Mouse (Mus musculus): ENCODE results near the gene Abi3. TPM values are rescaled to one million over a fixed set of nuclear protein-coding genes. Genes with fewer than 3 reads are reported as not detected.

Abi3 gene
- polyA plus RNA-seq, 1 experiment from 2014 or later: 3.5 TPM

GRCm38 (mm10) chr11:95857716-95858527 lies 15.6 kb upstream of the Abi3 start:
- H3K9me3 ChIP-seq (replicated peaks): peaks cover 8% of the 10 kb centered on the region; the same call in 1 of the 2 replicates
- peaks cover 22% of the 10 kb centered on the region for H3K4me1 ChIP-seq
- H3K27me3 ChIP-seq (ENCODE audit: low read depth, poor library complexity, severe bottlenecking): no peaks in the 10 kb centered on the region
- DNase-seq (ENCODE audit: low spot score): no peak
- 24% methylated on average over 21 of the region's 21 CpGs for WGBS
- H3K4me3 ChIP-seq: peak overlapping the region; percentile 70
- no peaks in the 10 kb centered on the region for H3K36me3 ChIP-seq
- H3K27ac ChIP-seq (replicated peaks): peak overlapping the region; percentile 87

DNA sequence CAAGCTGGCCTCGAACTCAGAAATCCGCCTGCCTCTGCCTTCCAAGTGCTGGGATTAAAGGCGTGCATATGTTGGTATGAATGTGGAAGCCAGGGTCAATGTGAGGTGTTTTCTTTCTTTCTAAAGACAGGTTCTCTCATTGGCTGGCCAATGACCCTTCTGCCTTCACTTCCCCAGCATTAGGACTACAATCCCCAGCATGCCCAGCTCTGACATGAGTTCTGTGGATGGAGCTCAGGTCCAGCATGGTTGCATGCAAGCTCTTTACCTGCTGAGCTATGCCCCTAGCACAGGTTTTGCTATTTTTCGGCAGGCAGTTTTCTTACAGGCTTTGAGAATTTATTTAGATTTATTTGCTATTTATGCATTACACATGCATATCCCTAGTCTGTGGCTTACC lies 15.0 kb upstream of the Abi3 start:
- Histone ChIP-seq H3K4me3 (peak overlapping the region; percentile 70; the same call in 1 of the 2 replicates), H3K4me1 (peaks cover 22% of the 10 kb centered on the region), H3K27me3 (ENCODE audit: low read depth, poor library complexity, severe bottlenecking) (no peaks in the 10 kb centered on the region), H3K9me3 (replicated peaks) (peaks cover 8% of the 10 kb centered on the region; the same call in 1 of the 2 replicates), H3K27ac (replicated peaks) (no peak overlapping the region), H3K36me3 (no peaks in the 10 kb centered on the region)
- no peak for DNase-seq (ENCODE audit: low spot score)
- 80% methylated on average over 4 of the region's 4 CpGs for WGBS

- WGBS: 67% methylated on average over 5 of the region's 5 CpGs
- no peaks in the 10 kb centered on the region for H3K36me3 ChIP-seq
- no peaks in the 10 kb centered on the region for H3K27me3 ChIP-seq (ENCODE audit: low read depth, poor library complexity, severe bottlenecking)
- H3K27ac ChIP-seq (replicated peaks): no peak overlapping the region
- H3K4me3 ChIP-seq: no peak overlapping the region
- peaks cover 10% of the 10 kb centered on the region for H3K4me1 ChIP-seq
- H3K9me3 ChIP-seq (replicated peaks): peaks cover 8% of the 10 kb centered on the region; the same call in 1 of the 2 replicates
- DNase-seq (ENCODE audit: low spot score): no peak
Observed at GRCm38 (mm10) chr11:95853684-95854083, 11.4 kb upstream of the Abi3 start.

DNA sequence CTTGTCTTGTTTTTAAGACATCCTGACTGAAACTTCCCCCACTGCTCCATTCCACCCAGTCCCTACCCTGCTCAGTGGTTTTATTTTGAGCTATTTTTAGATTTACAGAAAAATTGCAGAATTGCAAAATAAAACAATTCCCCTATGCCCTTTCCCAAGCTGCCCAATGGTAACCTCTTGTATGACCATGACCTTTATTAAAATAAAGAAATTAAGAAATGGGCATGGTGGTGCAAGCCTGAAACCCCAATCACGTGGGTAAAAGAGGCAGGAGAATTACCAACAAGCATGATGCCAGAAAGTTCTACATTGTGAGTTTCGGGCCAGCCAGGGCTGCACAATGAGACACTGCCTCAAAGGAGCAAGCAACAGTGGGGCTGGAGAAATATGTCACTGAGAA lies 8.6 kb upstream of the Abi3 start:
- no peak overlapping the region for H3K4me3 ChIP-seq
- H3K27me3 ChIP-seq (ENCODE audit: low read depth, poor library complexity, severe bottlenecking): no peaks in the 10 kb centered on the region
- WGBS: 82% methylated on average over 2 of the region's 2 CpGs
- peaks cover 8% of the 10 kb centered on the region; the same call in 1 of the 2 replicates for H3K9me3 ChIP-seq (replicated peaks)
- no peaks in the 10 kb centered on the region for H3K36me3 ChIP-seq
- no peaks in the 10 kb centered on the region for H3K4me1 ChIP-seq
- no peak for DNase-seq (ENCODE audit: low spot score)
- H3K27ac ChIP-seq (replicated peaks): no peak overlapping the region

DNA sequence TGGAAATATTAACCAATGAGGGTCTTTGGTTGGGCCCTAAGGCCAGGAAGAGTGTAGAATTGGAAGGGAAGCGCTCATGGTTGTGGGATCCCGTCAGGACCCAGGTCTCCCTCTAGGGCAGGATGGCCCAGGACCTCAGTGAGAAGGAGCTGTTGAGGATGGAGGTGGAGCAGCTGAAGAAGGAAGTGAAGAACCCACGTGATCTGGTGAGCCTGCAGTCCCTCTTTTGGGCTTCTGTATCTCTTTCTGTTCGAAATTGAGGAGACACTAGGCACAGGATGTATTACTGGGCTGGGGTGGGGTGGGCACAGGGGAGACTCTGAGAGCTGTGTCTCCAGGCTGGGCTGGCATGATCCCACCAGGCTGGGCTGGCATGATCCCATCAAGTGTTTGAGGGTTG lies 2.7 kb upstream of the Abi3 start:
- peaks cover 35% of the 10 kb centered on the region for H3K27me3 ChIP-seq (ENCODE audit: low read depth, poor library complexity, severe bottlenecking)
- DNase-seq (ENCODE audit: low spot score): no peak
- no peaks in the 10 kb centered on the region for H3K9me3 ChIP-seq (replicated peaks)

GRCm38 (mm10) chr11:95843421-95843950 lies 1.2 kb upstream of the Abi3 start:
- Histone ChIP-seq H3K9me3 (replicated peaks) (no peaks in the 10 kb centered on the region), H3K27me3 (ENCODE audit: low read depth, poor library complexity, severe bottlenecking) (peaks cover 35% of the 10 kb centered on the region), H3K4me1 (peaks cover 16% of the 10 kb centered on the region), H3K27ac (replicated peaks) (no peak overlapping the region), H3K36me3 (no peaks in the 10 kb centered on the region), H3K4me3 (no peak overlapping the region)
- 65% methylated on average over 6 of the region's 6 CpGs for WGBS
- DNase-seq (ENCODE audit: low spot score): no peak

More for the DNA sequence above, 2.7 kb upstream of the Abi3 start:
- 72% methylated on average over 4 of the region's 4 CpGs for WGBS
- no peak overlapping the region for H3K27ac ChIP-seq (replicated peaks)
- H3K4me1 ChIP-seq: peaks cover 12% of the 10 kb centered on the region
- no peaks in the 10 kb centered on the region for H3K36me3 ChIP-seq
- no peak overlapping the region for H3K4me3 ChIP-seq

GRCm38 (mm10) chr11:95842953-95843352 lies 677 bp upstream of the Abi3 start:
- no peaks in the 10 kb centered on the region for H3K9me3 ChIP-seq (replicated peaks)
- H3K4me3 ChIP-seq: no peak overlapping the region
- 75% methylated on average over 5 of the region's 5 CpGs for WGBS
- peaks cover 38% of the 10 kb centered on the region for H3K27me3 ChIP-seq (ENCODE audit: low read depth, poor library complexity, severe bottlenecking)
- DNase-seq (ENCODE audit: low spot score): no peak
- H3K4me1 ChIP-seq: peaks cover 16% of the 10 kb centered on the region
- H3K27ac ChIP-seq (replicated peaks): no peak overlapping the region
- H3K36me3 ChIP-seq: no peaks in the 10 kb centered on the region

- 58% methylated on average over 10 of the region's 10 CpGs for WGBS
Observed at GRCm38 (mm10) chr11:95841498-95841830, 812 bp downstream of the Abi3 start.

GRCm38 (mm10) chr11:95840694-95841497 lies 1.4 kb downstream of the Abi3 start:
- H3K36me3 ChIP-seq: no peaks in the 10 kb centered on the region
- peaks cover 16% of the 10 kb centered on the region for H3K4me1 ChIP-seq
- H3K27me3 ChIP-seq (ENCODE audit: low read depth, poor library complexity, severe bottlenecking): peaks cover 57% of the 10 kb centered on the region
- WGBS: 79% methylated on average over 5 of the region's 5 CpGs
- H3K4me3 ChIP-seq: peak overlapping the region; percentile 9; the same call in 1 of the 2 replicates
- H3K27ac ChIP-seq (replicated peaks): no peak overlapping the region
- DNase-seq (ENCODE audit: low spot score): no peak
- no peaks in the 10 kb centered on the region for H3K9me3 ChIP-seq (replicated peaks)

More at GRCm38 (mm10) chr11:95841498-95841830, 812 bp downstream of the Abi3 start:
- Histone ChIP-seq H3K27me3 (ENCODE audit: low read depth, poor library complexity, severe bottlenecking) (peaks cover 51% of the 10 kb centered on the region), H3K36me3 (no peaks in the 10 kb centered on the region), H3K27ac (replicated peaks) (no peak overlapping the region), H3K4me1 (peaks cover 16% of the 10 kb centered on the region), H3K4me3 (peak overlapping the region; percentile 9; the same call in 1 of the 2 replicates), H3K9me3 (replicated peaks) (no peaks in the 10 kb centered on the region)
- DNase-seq (ENCODE audit: low spot score): no peak

- Histone ChIP-seq H3K36me3 (no peaks in the 10 kb centered on the region), H3K4me1 (peaks cover 32% of the 10 kb centered on the region), H3K4me3 (no peak overlapping the region), H3K27me3 (ENCODE audit: low read depth, poor library complexity, severe bottlenecking) (peaks cover 74% of the 10 kb centered on the region), H3K27ac (replicated peaks) (no peak overlapping the region), H3K9me3 (replicated peaks) (no peaks in the 10 kb centered on the region)
- no peak for DNase-seq (ENCODE audit: low spot score)
- WGBS: 80% methylated on average over 8 of the region's 8 CpGs
Observed at GRCm38 (mm10) chr11:95838999-95839868, 3.0 kb downstream of the Abi3 start.

DNA sequence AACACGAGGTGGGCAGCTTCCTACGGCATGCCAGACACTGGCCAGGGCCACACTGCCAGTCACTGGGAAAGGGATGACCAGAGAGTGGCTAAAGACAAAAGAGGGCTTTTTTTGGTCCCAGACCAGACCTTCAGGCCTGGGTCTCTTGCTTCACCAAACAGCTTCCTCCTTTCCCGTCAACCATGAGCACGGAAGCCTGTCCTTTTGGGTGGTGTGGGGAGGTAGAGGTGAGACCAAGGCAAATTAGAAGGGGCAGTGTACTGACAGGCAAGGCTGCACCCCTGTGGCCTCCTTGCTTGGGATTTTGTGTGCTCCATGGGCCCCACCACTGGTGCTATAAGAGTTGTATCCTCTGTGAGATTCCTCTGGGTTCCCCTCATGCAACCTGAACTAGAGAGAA lies 3.7 kb downstream of the Abi3 start:
- WGBS: 77% methylated on average over 4 of the region's 4 CpGs
- Histone ChIP-seq H3K27me3 (ENCODE audit: low read depth, poor library complexity, severe bottlenecking) (peaks cover 80% of the 10 kb centered on the region), H3K36me3 (no peaks in the 10 kb centered on the region)

DNA sequence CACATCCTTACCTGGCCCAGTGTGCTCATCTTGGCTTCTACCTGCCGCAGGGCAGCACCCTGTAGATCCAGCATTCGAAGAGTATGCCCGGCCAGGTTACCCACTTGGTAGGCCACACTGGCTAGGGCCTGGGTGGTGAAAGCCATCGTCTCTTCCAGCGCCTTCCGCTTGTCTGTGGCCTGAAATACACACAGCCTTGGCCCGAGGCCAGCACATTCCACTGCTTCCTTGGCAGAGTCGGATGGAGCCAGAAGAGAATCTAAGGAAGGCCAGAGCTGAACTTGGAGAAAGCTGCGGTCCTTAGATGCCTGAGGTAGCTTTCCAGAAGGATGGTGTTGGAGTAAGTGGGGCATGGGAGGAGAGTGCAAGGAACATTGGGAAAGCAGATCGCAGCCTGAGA lies 5.2 kb downstream of the Abi3 start, which contains the start of gene Gngt2:
Gngt2 (plus strand) TSS at position 158 of the 400 bp plus-strand sequence.
- no peaks in the 10 kb centered on the region for H3K36me3 ChIP-seq
- whole genome bisulfite sequencing: 88% methylated on average over 10 of the region's 10 CpGs
- no peaks in the 10 kb centered on the region for H3K9me3 ChIP-seq (replicated peaks)
- no peak for DNase-seq (ENCODE audit: low spot score)
- H3K27ac ChIP-seq (replicated peaks): no peak within 1 kb of the TSS
- H3K4me1 ChIP-seq: peaks cover 47% of the 10 kb centered on the region
- peaks cover 82% of the 10 kb centered on the region for H3K27me3 ChIP-seq (ENCODE audit: low read depth, poor library complexity, severe bottlenecking)
- H3K4me3 ChIP-seq: no peak within 1 kb of the TSS

More for the DNA sequence above, 3.7 kb downstream of the Abi3 start:
- no peak overlapping the region for H3K4me3 ChIP-seq
- H3K9me3 ChIP-seq (replicated peaks): no peaks in the 10 kb centered on the region
- no peak for DNase-seq (ENCODE audit: low spot score)
- no peak overlapping the region for H3K27ac ChIP-seq (replicated peaks)
- peaks cover 39% of the 10 kb centered on the region for H3K4me1 ChIP-seq

All from midbrain, embryonic 10.5 days (tissue).